Mouse (Mus musculus): ENCODE data around the gene Tnrc6b. TPM values are rescaled to one million over a fixed set of nuclear protein-coding genes. Genes with fewer than 3 reads are reported as not detected.

Gene Tnrc6b
- total and polyA plus RNA-seq, 2 experiments, result 7.3 to 18.2 TPM

GRCm38 (mm10) chr15:80912175-80912574 is 201.1 kb downstream of the Tnrc6b start:
- no peaks in the 10 kb centered on the region for H3K27me3 ChIP-seq (ENCODE audit: control insufficient read depth, insufficient read depth, low read length)
- no peak overlapping the region for H3K9ac ChIP-seq (ENCODE audit: low read depth, low read length)
- TF ChIP-seq CTCF (IDR thresholded peaks at IDR 0.05; ENCODE audit: low read depth, low read length), result no peak
- TF ChIP-seq POLR2A (IDR thresholded peaks at IDR 0.05; ENCODE audit: extremely low read depth, insufficient read depth, low read length), result no peak
- peaks cover 36% of the 10 kb centered on the region for H3K36me3 ChIP-seq (ENCODE audit: control insufficient read depth, insufficient read depth, low read length)
- no peaks in the 10 kb centered on the region; the same call in 1 of the 2 replicates for H3K79me2 ChIP-seq (ENCODE audit: control insufficient read depth, insufficient read depth, low read length)
- H3K4me1 ChIP-seq (ENCODE audit: control insufficient read depth, insufficient read depth, low read length), result no peaks in the 10 kb centered on the region
- no peak for DNase-seq (ENCODE audit: extremely low read depth, low read depth, low spot score)
- H3K4me3 ChIP-seq (ENCODE audit: insufficient read depth, low read depth, low read length), result no peak overlapping the region
- WGBS, result 84% methylated on average over 3 of the region's 3 CpGs
- no peak overlapping the region for H3K27ac ChIP-seq (replicated peaks; ENCODE audit: insufficient read depth, low read depth, low read length)

GRCm38 (mm10) chr15:80913803-80914202 is 202.7 kb downstream of the Tnrc6b start:
- H3K4me1 ChIP-seq (ENCODE audit: control insufficient read depth, insufficient read depth, low read length), result no peaks in the 10 kb centered on the region
- 93% methylated on average over 1 of the region's 1 CpGs for WGBS
- H3K27me3 ChIP-seq (ENCODE audit: control insufficient read depth, insufficient read depth, low read length), result no peaks in the 10 kb centered on the region
- no peaks in the 10 kb centered on the region; the same call in 1 of the 2 replicates for H3K79me2 ChIP-seq (ENCODE audit: control insufficient read depth, insufficient read depth, low read length)
- H3K36me3 ChIP-seq (ENCODE audit: control insufficient read depth, insufficient read depth, low read length), result peaks cover 43% of the 10 kb centered on the region
- H3K9ac ChIP-seq (ENCODE audit: low read depth, low read length), result no peak overlapping the region
- DNase-seq (ENCODE audit: extremely low read depth, low read depth, low spot score), result no peak
- TF ChIP-seq POLR2A (IDR thresholded peaks at IDR 0.05; ENCODE audit: extremely low read depth, insufficient read depth, low read length) (no peak), CTCF (IDR thresholded peaks at IDR 0.05; ENCODE audit: low read depth, low read length) (no peak)
- H3K4me3 ChIP-seq (ENCODE audit: insufficient read depth, low read depth, low read length), result no peak overlapping the region
- no peak overlapping the region for H3K27ac ChIP-seq (replicated peaks; ENCODE audit: insufficient read depth, low read depth, low read length)

GRCm38 (mm10) chr15:80915850-80916249 is 204.7 kb downstream of the Tnrc6b start:
- TF ChIP-seq CTCF (IDR thresholded peaks at IDR 0.05; ENCODE audit: low read depth, low read length), result no peak
- no peak for TF ChIP-seq POLR2A (IDR thresholded peaks at IDR 0.05; ENCODE audit: extremely low read depth, insufficient read depth, low read length)
- Histone ChIP-seq H3K4me3 (ENCODE audit: insufficient read depth, low read depth, low read length) (no peak overlapping the region), H3K27ac (replicated peaks; ENCODE audit: insufficient read depth, low read depth, low read length) (no peak overlapping the region), H3K4me1 (ENCODE audit: control insufficient read depth, insufficient read depth, low read length) (no peaks in the 10 kb centered on the region), H3K36me3 (ENCODE audit: control insufficient read depth, insufficient read depth, low read length) (peaks cover 53% of the 10 kb centered on the region), H3K79me2 (ENCODE audit: control insufficient read depth, insufficient read depth, low read length) (no peaks in the 10 kb centered on the region; the same call in 1 of the 2 replicates), H3K9ac (ENCODE audit: low read depth, low read length) (no peak overlapping the region), H3K27me3 (ENCODE audit: control insufficient read depth, insufficient read depth, low read length) (no peaks in the 10 kb centered on the region)
- no peak for DNase-seq (ENCODE audit: extremely low read depth, low read depth, low spot score)
- WGBS, result 88% methylated on average over 2 of the region's 2 CpGs

GRCm38 (mm10) chr15:80916621-80917020 is 205.5 kb downstream of the Tnrc6b start:
- H3K4me1 ChIP-seq (ENCODE audit: control insufficient read depth, insufficient read depth, low read length), result no peaks in the 10 kb centered on the region
- WGBS, result 96% methylated on average over 7 of the region's 7 CpGs
- no peak for DNase-seq (ENCODE audit: extremely low read depth, low read depth, low spot score)
- TF ChIP-seq POLR2A (IDR thresholded peaks at IDR 0.05; ENCODE audit: extremely low read depth, insufficient read depth, low read length) (no peak), CTCF (IDR thresholded peaks at IDR 0.05; ENCODE audit: low read depth, low read length) (no peak)
- no peak overlapping the region for H3K9ac ChIP-seq (ENCODE audit: low read depth, low read length)
- H3K79me2 ChIP-seq (ENCODE audit: control insufficient read depth, insufficient read depth, low read length), result no peaks in the 10 kb centered on the region; the same call in 1 of the 2 replicates
- no peak overlapping the region for H3K4me3 ChIP-seq (ENCODE audit: insufficient read depth, low read depth, low read length)
- no peak overlapping the region for H3K27ac ChIP-seq (replicated peaks; ENCODE audit: insufficient read depth, low read depth, low read length)
- peaks cover 57% of the 10 kb centered on the region for H3K36me3 ChIP-seq (ENCODE audit: control insufficient read depth, insufficient read depth, low read length)
- no peaks in the 10 kb centered on the region for H3K27me3 ChIP-seq (ENCODE audit: control insufficient read depth, insufficient read depth, low read length)

GRCm38 (mm10) chr15:80920346-80920745 is 209.2 kb downstream of the Tnrc6b start:
- WGBS, result 96% methylated on average over 3 of the region's 3 CpGs
- no peak overlapping the region for H3K4me3 ChIP-seq (ENCODE audit: insufficient read depth, low read depth, low read length)
- no peak for DNase-seq (ENCODE audit: extremely low read depth, low read depth, low spot score)
- TF ChIP-seq CTCF (IDR thresholded peaks at IDR 0.05; ENCODE audit: low read depth, low read length), result no peak
- TF ChIP-seq POLR2A (IDR thresholded peaks at IDR 0.05; ENCODE audit: extremely low read depth, insufficient read depth, low read length), result no peak
- H3K4me1 ChIP-seq (ENCODE audit: control insufficient read depth, insufficient read depth, low read length), result no peaks in the 10 kb centered on the region
- no peaks in the 10 kb centered on the region for H3K27me3 ChIP-seq (ENCODE audit: control insufficient read depth, insufficient read depth, low read length)
- peaks cover 57% of the 10 kb centered on the region for H3K36me3 ChIP-seq (ENCODE audit: control insufficient read depth, insufficient read depth, low read length)
- H3K79me2 ChIP-seq (ENCODE audit: control insufficient read depth, insufficient read depth, low read length), result no peaks in the 10 kb centered on the region
- no peak overlapping the region for H3K27ac ChIP-seq (replicated peaks; ENCODE audit: insufficient read depth, low read depth, low read length)
- no peak overlapping the region for H3K9ac ChIP-seq (ENCODE audit: low read depth, low read length)

- H3K27ac ChIP-seq (replicated peaks; ENCODE audit: insufficient read depth, low read depth, low read length), result no peak overlapping the region
- H3K9ac ChIP-seq (ENCODE audit: low read depth, low read length), result no peak overlapping the region
- no peaks in the 10 kb centered on the region for H3K27me3 ChIP-seq (ENCODE audit: control insufficient read depth, insufficient read depth, low read length)
- H3K4me1 ChIP-seq (ENCODE audit: control insufficient read depth, insufficient read depth, low read length), result no peaks in the 10 kb centered on the region
- TF ChIP-seq CTCF (IDR thresholded peaks at IDR 0.05; ENCODE audit: low read depth, low read length) (no peak), POLR2A (IDR thresholded peaks at IDR 0.05; ENCODE audit: extremely low read depth, insufficient read depth, low read length) (no peak)
- H3K79me2 ChIP-seq (ENCODE audit: control insufficient read depth, insufficient read depth, low read length), result no peaks in the 10 kb centered on the region
- no peak for DNase-seq (ENCODE audit: extremely low read depth, low read depth, low spot score)
- 81% methylated on average over 4 of the region's 4 CpGs for WGBS
- H3K4me3 ChIP-seq (ENCODE audit: insufficient read depth, low read depth, low read length), result no peak overlapping the region
- H3K36me3 ChIP-seq (ENCODE audit: control insufficient read depth, insufficient read depth, low read length), result peaks cover 53% of the 10 kb centered on the region
These were observed 210.7 kb downstream of the Tnrc6b start for GRCm38 (mm10) chr15:80921781-80922180.
